Mouse (Mus musculus): ENCODE measurements around the gene Slc38a6.

Slc38a6 gene

GRCm38 (mm10) chr12:73324180-73324586, 37.6 kb downstream of the Slc38a6 start:
- peak; percentile 46 to 51 for DNase-seq

- DNase-seq: peak; percentile 50 to 56
Measured at GRCm38 (mm10) chr12:73324742-73325141, 38.2 kb downstream of the Slc38a6 start.

- DNase-seq: no peak
Measured at GRCm38 (mm10) chr12:73325181-73325580, 38.6 kb downstream of the Slc38a6 start.

- DNase-seq: peak in 1 of 2 experiments; percentile 31
Measured at GRCm38 (mm10) chr12:73325617-73326016, 39.0 kb downstream of the Slc38a6 start.

- DNase-seq: no peak
Measured at GRCm38 (mm10) chr12:73327381-73327780, 40.8 kb downstream of the Slc38a6 start.

- DNase-seq: no peak
Measured at GRCm38 (mm10) chr12:73328448-73329167, 42.0 kb downstream of the Slc38a6 start.

GRCm38 (mm10) chr12:73330236-73330635, 43.7 kb downstream of the Slc38a6 start:
- no peak for DNase-seq

- no peak for DNase-seq
Measured at GRCm38 (mm10) chr12:73332701-73333100, 46.1 kb downstream of the Slc38a6 start.

- DNase-seq: no peak
Measured at GRCm38 (mm10) chr12:73334051-73334551, 47.5 kb downstream of the Slc38a6 start.

GRCm38 (mm10) chr12:73337127-73337526, 50.5 kb downstream of the Slc38a6 start:
- no peak for DNase-seq

GRCm38 (mm10) chr12:73340642-73341293, 54.2 kb downstream of the Slc38a6 start:
- DNase-seq: no peak

GRCm38 (mm10) chr12:73341703-73342663, 55.4 kb downstream of the Slc38a6 start:
- peak; percentile 30 to 49 for DNase-seq

GRCm38 (mm10) chr12:73344300-73344699, 57.7 kb downstream of the Slc38a6 start:
- DNase-seq: no peak

GRCm38 (mm10) chr12:73345157-73345556, 58.6 kb downstream of the Slc38a6 start:
- no peak for DNase-seq

- DNase-seq: no peak
Measured at GRCm38 (mm10) chr12:73347202-73347601, 60.6 kb downstream of the Slc38a6 start.

GRCm38 (mm10) chr12:73350466-73350865, 63.9 kb downstream of the Slc38a6 start:
- DNase-seq: no peak

- DNase-seq: no peak
Measured at GRCm38 (mm10) chr12:73350982-73351381, 64.4 kb downstream of the Slc38a6 start.

- no peak for DNase-seq
Measured at GRCm38 (mm10) chr12:73351746-73352145, 65.2 kb downstream of the Slc38a6 start.

GRCm38 (mm10) chr12:73353362-73353761, 66.8 kb downstream of the Slc38a6 start:
- no peak for DNase-seq

- DNase-seq: no peak
Measured at GRCm38 (mm10) chr12:73354521-73354920, 67.9 kb downstream of the Slc38a6 start.

GRCm38 (mm10) chr12:73355084-73355775, 68.7 kb downstream of the Slc38a6 start:
- no peak for DNase-seq

- no peak for DNase-seq
Measured at GRCm38 (mm10) chr12:73356696-73357095, 70.1 kb downstream of the Slc38a6 start.
